Comparison of ENCODE assay signal across 13 mouse cellular contexts in the genomic region with DNA sequence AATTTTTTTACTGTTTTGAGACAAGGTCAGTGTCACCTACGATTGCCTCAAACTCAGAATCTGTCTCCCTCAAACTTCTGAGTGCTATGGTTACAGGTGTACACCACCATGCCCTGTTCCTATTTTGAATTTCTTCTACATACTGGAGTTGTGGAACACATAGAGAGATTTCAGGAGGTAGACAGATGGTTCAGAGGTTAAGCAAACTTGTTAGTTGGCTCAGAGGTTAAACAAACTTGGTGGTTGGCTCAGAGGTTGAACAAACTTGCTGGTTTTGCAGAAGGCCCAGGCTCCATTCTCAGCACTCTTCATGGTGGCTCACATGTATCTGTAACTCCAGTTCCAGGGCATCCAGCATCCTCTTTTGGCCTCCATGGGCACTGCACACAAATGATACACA. TPM values are rescaled to one million over a fixed set of nuclear protein-coding genes. Genes with fewer than 3 reads are reported as not detected.
"Had no signal": no experiment of that assay in that cellular context is flagged by ENCODE, and none has a peak within 500 bp of the region (broad histone marks: within the 10 kb centered on the region; RNA-seq: fewer than 3 reads in every experiment).

No protein-coding gene starts in this region.

- H3K4me1 ChIP-seq: hindbrain, embryonic 15.5 days; limb, embryonic 10.5 days had no signal

- H3K27me3 ChIP-seq: hindbrain, embryonic 15.5 days; midbrain, embryonic 12.5 days had no signal

- H3K9ac ChIP-seq: hindbrain, embryonic 15.5 days; lung, embryonic 14.5 days; midbrain, embryonic 12.5 days had no signal

- H3K4me2 ChIP-seq: hindbrain, embryonic 15.5 days; lung, embryonic 14.5 days; midbrain, embryonic 12.5 days had no signal

- H3K27ac ChIP-seq: hindbrain, embryonic 15.5 days; left cerebral cortex, adult 2 months; limb, embryonic 10.5 days; macrophage; midbrain, embryonic 12.5 days had no signal

- H3K4me3 ChIP-seq: hindbrain, embryonic 15.5 days; left cerebral cortex, adult 2 months; limb, embryonic 10.5 days; midbrain, embryonic 12.5 days had no signal

- H3K9me3 ChIP-seq: hindbrain, embryonic 15.5 days; limb, embryonic 10.5 days; midbrain, embryonic 12.5 days had no signal

- DNase-seq: kidney, adult 18-20 months; kidney, postnatal 14 days; lung, embryonic 14.5 days; lung, postnatal 14 days; right cerebral cortex, postnatal 14 days; thymus, adult 18-20 months; thymus, postnatal 14 days had no signal

- ATAC-seq: midbrain, embryonic 16.5 days had no signal

RNA-seq across cellular contexts. Expression of a gene that starts 50.9 kb away (rescaled TPM):
- polyA plus RNA-seq: limb, embryonic 10.5 days; lung, embryonic 14.5 days; macrophage had no signal
